Mouse (Mus musculus) stomach, postnatal 0 days (tissue): ENCODE measurements around the gene Ip6k1. TPM values are rescaled to one million over a fixed set of nuclear protein-coding genes. Genes with fewer than 3 reads are reported as not detected.

Experiments
- ATAC-seq: fragments of 200-750 bp; cut with Nextera tagmentation; 2 replicates; pipeline ENCODE4 v1.8.0; 2017; ENCODE audit not compliant: low FRiP score, low TSS enrichment
- DNase-seq: peaks from one replicate; pipeline ENCODE4 v3.0.0-alpha.2; 2016; ENCODE audit warnings: low spot score
- H3K27ac ChIP-seq: fragments of 300-500 bp; sonication (generic); replicated peaks from 2 replicates; pipeline ENCODE4 v1.5.1; 2014; ENCODE audit warnings: mild to moderate bottlenecking, control low read depth
- H3K27me3 ChIP-seq: fragments of 300-500 bp; sonication (generic); 2 replicates; pipeline ENCODE4 v1.6.1; 2014; ENCODE audit warnings: low read length; ENCODE audit not compliant: control insufficient read depth, insufficient read depth
- H3K36me3 ChIP-seq: fragments of 300-500 bp; sonication (generic); 2 replicates; pipeline ENCODE4 v1.6.1; 2014; ENCODE audit warnings: low read length, mixed read lengths; ENCODE audit not compliant: control insufficient read depth, insufficient read depth
- H3K4me1 ChIP-seq: fragments of 300-500 bp; sonication (generic); replicated peaks from 2 replicates; pipeline ENCODE4 v1.6.1; 2014; ENCODE audit warnings: antibody characterized with exemption; ENCODE audit not compliant: control insufficient read depth, insufficient read depth
- H3K4me2 ChIP-seq: fragments of 300-500 bp; sonication (generic); replicated peaks from 2 replicates; pipeline ENCODE4 v1.6.1; 2014; ENCODE audit warnings: low read depth, mild to moderate bottlenecking, control low read depth, moderate library complexity
- H3K4me3 ChIP-seq: fragments of 300-500 bp; sonication (generic); 2 replicates; pipeline ENCODE4 v1.5.1; 2014; ENCODE audit warnings: low read depth, low read length, control low read depth
- H3K9ac ChIP-seq: fragments of 300-500 bp; sonication (generic); 2 replicates; pipeline ENCODE4 v1.6.1; 2014; ENCODE audit warnings: mild to moderate bottlenecking, low read length, control low read depth, mixed read lengths
- H3K9me3 ChIP-seq: fragments of 300-500 bp; sonication (generic); 2 replicates; pipeline ENCODE4 v1.6.1; 2016; ENCODE audit warnings: low read length; ENCODE audit not compliant: control insufficient read depth
- CTCF ChIP-seq: IDR thresholded peaks from 2 replicates; pipeline ENCODE4 v1.5.1; 2016; ENCODE audit warnings: antibody characterized with exemption, low read depth, mild to moderate bottlenecking, moderate library complexity
- EP300 ChIP-seq: optimal IDR thresholded peaks from 2 replicates; pipeline ENCODE3; 2016; ENCODE audit warnings: antibody characterized with exemption
- WGBS: fragments of 180-500 bp; shearing (Covaris S2); extraction: QIAGEN DNeasy Blood & Tissue Kit; methylation state at CpG from one replicate; pipeline ENCODE4 v1.1.7; 2014; 5-methylcytosine and 5-hydroxymethylcytosine counted together
- polyA plus RNA-seq: library from polyadenylated mRNA; unstranded; fragments of >200 nt; fragmentation: Nextera tagmentation; extraction: Ambion mirVana; gene quantifications from 2 replicates; pipeline ENCODE4 v1.2.1, GENCODE M21; 2015

Gene Ip6k1
- polyA plus RNA-seq, 1 experiment from 2014 or later = 24.0 TPM

DNA sequence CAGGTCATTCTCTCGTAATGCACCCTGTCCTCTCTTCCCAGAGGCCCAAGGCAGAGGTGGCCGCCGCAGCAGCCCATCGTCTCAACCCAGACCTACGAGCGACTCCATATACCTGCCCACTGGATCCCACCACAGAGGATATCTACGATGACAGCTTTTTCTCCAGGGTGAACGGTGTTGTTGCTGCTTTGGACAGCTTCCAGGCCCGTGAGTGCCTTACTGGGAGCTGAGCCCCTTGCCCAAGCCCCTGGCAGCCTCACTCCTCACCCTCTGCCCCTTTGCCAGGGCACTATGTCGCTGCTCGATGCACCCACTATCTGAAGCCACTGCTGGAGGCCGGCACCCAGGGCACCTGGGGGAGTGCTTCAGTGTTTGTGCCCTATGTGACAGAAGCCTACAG, 23.5 kb upstream of the Ip6k1 start:
- Histone ChIP-seq H3K27ac (no peak overlapping the region), H3K4me2 (no peak overlapping the region), H3K9ac (no peak overlapping the region), H3K4me3 (no peak overlapping the region), H3K4me1 (0 out of 2 replicates have a peak, but pooled peaks cover 5% of the 10 kb centered on the region), H3K27me3 (no peaks in the 10 kb centered on the region), H3K36me3 (peaks cover 4% of the 10 kb centered on the region; the same call in 1 of the 2 replicates), H3K9me3 (no peaks in the 10 kb centered on the region)
- 90% methylated on average over 12 of the region's 12 CpGs for WGBS
- DNase-seq = no peak
- no peak for ATAC-seq
- TF ChIP-seq CTCF (no peak), EP300 (no peak)

DNA sequence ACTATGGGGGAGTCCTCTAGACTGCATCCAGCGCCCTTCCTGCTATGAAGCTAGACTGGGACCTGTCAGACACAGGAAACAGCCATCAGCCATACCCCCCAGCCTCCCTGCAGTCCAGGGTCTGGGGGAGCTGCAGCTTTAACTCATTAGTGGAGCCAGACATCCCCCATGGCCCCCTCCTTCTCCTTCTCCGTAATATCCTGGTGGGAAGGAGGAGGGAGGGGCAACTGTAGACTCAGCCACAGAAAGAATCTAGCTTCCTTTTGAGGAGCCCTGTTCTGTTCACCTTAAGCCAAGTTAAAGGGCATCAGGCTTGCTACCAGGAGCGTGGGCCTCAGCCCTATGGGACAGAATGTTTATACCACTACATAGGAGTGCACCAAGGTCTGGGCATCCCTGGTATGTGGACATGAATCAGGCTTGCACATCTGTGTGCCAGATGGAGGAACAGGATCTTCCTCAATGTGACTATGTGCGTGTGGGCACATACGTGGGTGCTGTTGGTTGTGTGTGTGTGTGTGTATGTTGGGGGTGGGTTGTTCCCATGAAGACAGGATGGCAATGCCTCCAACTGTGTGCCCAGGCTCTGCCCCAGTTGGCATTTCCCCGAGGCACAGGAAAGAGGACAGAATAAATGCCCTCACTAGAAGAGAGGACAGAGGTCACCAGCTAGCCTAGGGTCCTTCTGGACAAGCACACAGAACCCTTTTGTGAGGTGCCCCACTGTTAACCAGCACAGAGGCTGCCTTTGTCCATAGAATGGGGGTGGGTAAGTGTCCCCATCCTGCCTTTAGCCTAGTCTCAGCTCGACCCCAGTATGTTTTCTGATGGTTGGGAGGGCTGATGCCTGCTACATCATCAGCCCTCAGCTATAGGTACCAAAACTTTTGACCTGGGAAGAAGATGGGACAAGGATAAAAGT, 20.4 kb upstream of the Ip6k1 start:
- Histone ChIP-seq H3K4me3 (peak overlapping the region; percentile 29), H3K9me3 (no peaks in the 10 kb centered on the region), H3K36me3 (peaks cover 4% of the 10 kb centered on the region; the same call in 1 of the 2 replicates), H3K4me2 (peak overlapping the region; percentile 80), H3K27ac (peak overlapping the region; percentile 97), H3K9ac (peak overlapping the region; percentile 48), H3K4me1 (peaks cover 9% of the 10 kb centered on the region), H3K27me3 (no peaks in the 10 kb centered on the region)
- TF ChIP-seq EP300 (no peak), CTCF (no peak)
- DNase-seq = peak; percentile 31
- no peak for ATAC-seq
- 30% methylated on average over 7 of the region's 7 CpGs for WGBS

DNA sequence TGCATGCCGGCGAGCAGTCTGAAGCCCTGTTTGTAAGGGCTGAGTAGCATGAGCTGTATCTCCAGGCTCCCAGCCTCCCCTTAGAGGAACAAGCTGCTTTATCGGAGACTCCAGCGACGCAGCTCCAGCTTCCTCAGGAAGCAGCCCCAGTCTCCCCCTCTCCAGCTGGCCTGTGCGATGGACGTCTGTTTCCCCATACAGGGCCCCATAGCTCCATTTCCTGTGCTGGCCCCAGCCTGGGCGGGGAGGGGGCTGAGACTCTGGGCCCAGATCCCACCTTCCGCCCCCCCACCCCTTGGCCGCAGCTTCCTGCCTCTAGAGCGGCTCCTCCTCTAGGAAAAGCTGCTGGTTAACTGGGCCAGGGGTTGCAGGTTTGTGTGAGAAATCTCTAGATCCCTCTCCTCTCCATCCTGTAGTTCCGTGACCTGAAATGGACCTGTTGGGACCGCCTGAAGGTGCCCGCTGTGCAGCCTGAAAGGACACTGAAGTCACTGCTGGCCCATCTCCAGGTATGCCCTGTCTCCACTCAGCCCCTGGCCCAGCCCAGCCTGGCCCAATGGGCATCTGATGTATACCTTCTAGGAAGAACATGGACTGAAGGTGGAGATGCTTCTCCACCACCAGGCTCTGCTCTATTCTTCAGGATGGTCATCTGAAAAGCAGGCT, 19.5 kb upstream of the Ip6k1 start, which contains the start of gene Gm20661:
Gene Gm20661 (plus strand): TSS at position 378 of the 666 bp plus-strand sequence.
- DNase-seq (peak; percentile 72), ATAC-seq (peak; percentile 73; the same call in 1 of the 2 replicates)
- Histone ChIP-seq H3K4me2 (peak within 1 kb of the TSS; percentile 80), H3K9ac (peak within 1 kb of the TSS; percentile 74), H3K36me3 (peaks cover 4% of the 10 kb centered on the region; the same call in 1 of the 2 replicates), H3K27me3 (no peaks in the 10 kb centered on the region), H3K9me3 (no peaks in the 10 kb centered on the region), H3K4me3 (peak within 1 kb of the TSS; percentile 64), H3K4me1 (peaks cover 9% of the 10 kb centered on the region), H3K27ac (peak within 1 kb of the TSS; percentile 97)
- 22% methylated on average over 14 of the region's 14 CpGs for WGBS
- TF ChIP-seq EP300 (no peak), CTCF (no peak)

DNA sequence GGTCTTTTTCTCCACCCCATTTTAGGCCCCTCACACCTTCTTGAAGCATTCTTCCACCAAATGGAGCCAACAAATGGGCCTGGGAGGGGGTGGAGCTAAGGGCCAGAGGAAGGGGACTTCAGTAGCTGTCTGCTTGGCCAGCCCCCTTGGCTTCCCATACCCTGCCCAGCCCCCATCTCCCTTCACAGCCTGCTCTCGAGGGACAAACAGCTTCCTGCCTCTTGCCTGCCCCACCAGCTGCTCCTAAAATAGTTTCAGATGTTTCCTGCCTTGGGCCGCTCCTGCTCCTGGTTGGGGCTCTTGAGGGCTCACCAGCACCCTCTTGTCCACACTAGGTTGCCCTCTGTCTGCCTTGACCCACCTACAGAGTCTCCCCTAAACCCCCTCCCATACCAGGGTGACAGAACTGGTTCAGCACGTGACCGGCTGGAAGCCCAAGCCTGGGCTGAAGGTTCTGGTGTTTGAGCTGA, 18.8 kb upstream of the Ip6k1 start:
- Histone ChIP-seq H3K9ac (peak overlapping the region; percentile 74), H3K36me3 (peaks cover 4% of the 10 kb centered on the region; the same call in 1 of the 2 replicates), H3K9me3 (no peaks in the 10 kb centered on the region), H3K4me1 (peaks cover 9% of the 10 kb centered on the region), H3K27ac (peak overlapping the region; percentile 97), H3K4me2 (peak overlapping the region; percentile 80), H3K27me3 (no peaks in the 10 kb centered on the region), H3K4me3 (peak overlapping the region; percentile 64)
- DNase-seq (peak; percentile 62), ATAC-seq (peak; percentile 45; the same call in 1 of the 2 replicates)
- TF ChIP-seq CTCF (no peak), EP300 (no peak)
- 26% methylated on average over 4 of the region's 4 CpGs for WGBS

DNA sequence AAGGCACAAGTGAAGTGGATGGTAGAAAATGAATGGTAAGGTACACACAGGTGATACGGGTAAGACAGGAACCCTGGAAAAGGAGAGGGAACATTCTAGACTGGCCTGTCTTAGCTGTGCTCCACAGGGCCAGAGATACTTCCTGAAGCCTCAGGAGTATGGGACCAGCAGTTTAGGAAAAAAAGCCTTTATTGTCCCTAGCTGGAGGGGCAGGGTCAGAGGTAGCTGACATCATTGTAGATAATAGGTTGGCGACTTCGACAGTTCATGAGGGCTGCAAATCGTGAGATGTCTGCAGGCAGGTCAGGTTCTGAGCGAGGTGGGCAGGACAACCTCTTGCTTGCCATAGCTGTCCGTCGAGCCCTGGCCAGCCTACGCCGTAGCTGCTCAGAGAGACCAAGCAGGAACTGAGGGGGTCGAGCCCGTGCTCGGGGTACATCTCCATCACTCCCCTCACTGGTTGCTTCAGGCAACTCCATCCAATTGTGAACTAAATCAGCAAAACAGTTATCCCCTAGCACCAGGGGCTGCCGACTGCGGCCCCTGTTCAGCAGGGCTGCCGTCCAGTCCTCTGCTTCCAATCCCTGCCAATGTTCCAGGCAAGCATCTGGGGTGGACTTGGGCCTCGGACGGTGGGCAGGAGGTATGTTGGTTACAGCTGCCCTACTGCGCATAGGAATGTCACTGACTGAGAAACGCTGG, 18.1 kb upstream of the Ip6k1 start:
- peak overlapping the region; percentile 80 for H3K4me2 ChIP-seq
- peaks cover 9% of the 10 kb centered on the region for H3K4me1 ChIP-seq
- no peak for TF ChIP-seq CTCF
- no peak for TF ChIP-seq EP300
- peak overlapping the region; percentile 97 for H3K27ac ChIP-seq
- peak overlapping the region; percentile 74 for H3K9ac ChIP-seq
- no peaks in the 10 kb centered on the region for H3K9me3 ChIP-seq
- no peak for ATAC-seq
- 40% methylated on average over 19 of the region's 19 CpGs for WGBS
- no peak for DNase-seq
- H3K36me3 ChIP-seq = peaks cover 3% of the 10 kb centered on the region; the same call in 1 of the 2 replicates
- peak overlapping the region; percentile 64 for H3K4me3 ChIP-seq
- no peaks in the 10 kb centered on the region for H3K27me3 ChIP-seq
